Mouse (Mus musculus) forebrain, embryonic 16.5 days (tissue): ENCODE results near the gene Pde12. TPM values are rescaled to one million over a fixed set of nuclear protein-coding genes. Genes with fewer than 3 reads are reported as not detected.
"Not testable (repeated sequence)": the region's sequence is repeated elsewhere in the genome, so short reads cannot be mapped to it uniquely, and the experiment has no call there.

Experiments used
- ATAC-seq: fragments of 200-750 bp; cut with Nextera tagmentation; 2 replicates; pipeline ENCODE4 v1.8.0; 2017; ENCODE audit warnings: mild to moderate bottlenecking, moderate library complexity
- H3K27ac ChIP-seq: fragments of 300-500 bp; sonication (generic); 2 replicates; pipeline ENCODE4 v1.5.1; 2014; ENCODE audit warnings: low read length, control low read depth
- H3K27me3 ChIP-seq: fragments of 300-500 bp; sonication (generic); replicated peaks from 2 replicates; pipeline ENCODE4 v1.6.1; 2014; ENCODE audit warnings: low read length; ENCODE audit not compliant: control insufficient read depth, insufficient read depth
- H3K36me3 ChIP-seq: fragments of 300-500 bp; sonication (generic); 2 replicates; pipeline ENCODE4 v1.6.1; 2014; ENCODE audit not compliant: control insufficient read depth, insufficient read depth
- H3K4me1 ChIP-seq: fragments of 300-500 bp; sonication (generic); replicated peaks from 2 replicates; pipeline ENCODE4 v1.6.1; 2014; ENCODE audit warnings: low read length; ENCODE audit not compliant: control insufficient read depth, insufficient read depth
- H3K4me2 ChIP-seq: fragments of 300-500 bp; sonication (generic); 2 replicates; pipeline ENCODE4 v1.6.1; 2014; ENCODE audit warnings: mild to moderate bottlenecking, low read length, control low read depth
- H3K4me3 ChIP-seq: fragments of 300-500 bp; sonication (generic); replicated peaks from 2 replicates; pipeline ENCODE4 v1.5.1; 2014; ENCODE audit warnings: mild to moderate bottlenecking, low read length, control low read depth
- H3K9ac ChIP-seq: fragments of 300-500 bp; sonication (generic); replicated peaks from 2 replicates; pipeline ENCODE4 v1.6.1; 2014; ENCODE audit warnings: low read depth, low read length, control low read depth
- H3K9me3 ChIP-seq: fragments of 300-500 bp; sonication (generic); 2 replicates; pipeline ENCODE4 v1.6.1; 2016; ENCODE audit warnings: low read length; ENCODE audit not compliant: control insufficient read depth
- WGBS: fragments of 180-500 bp; shearing (Covaris S2); extraction: QIAGEN DNeasy Blood & Tissue Kit; methylation state at CpG from one replicate; pipeline ENCODE4 v1.1.7; 2014; 5-methylcytosine and 5-hydroxymethylcytosine counted together
- polyA plus RNA-seq: library from polyadenylated mRNA; unstranded; fragments of >200 nt; fragmentation: Nextera tagmentation; extraction: Ambion mirVana; gene quantifications from 2 replicates; pipeline ENCODE4 v1.2.1, GENCODE M21; 2015

Pde12 gene
- 12.7 TPM in 2 replicates for polyA plus RNA-seq

DNA sequence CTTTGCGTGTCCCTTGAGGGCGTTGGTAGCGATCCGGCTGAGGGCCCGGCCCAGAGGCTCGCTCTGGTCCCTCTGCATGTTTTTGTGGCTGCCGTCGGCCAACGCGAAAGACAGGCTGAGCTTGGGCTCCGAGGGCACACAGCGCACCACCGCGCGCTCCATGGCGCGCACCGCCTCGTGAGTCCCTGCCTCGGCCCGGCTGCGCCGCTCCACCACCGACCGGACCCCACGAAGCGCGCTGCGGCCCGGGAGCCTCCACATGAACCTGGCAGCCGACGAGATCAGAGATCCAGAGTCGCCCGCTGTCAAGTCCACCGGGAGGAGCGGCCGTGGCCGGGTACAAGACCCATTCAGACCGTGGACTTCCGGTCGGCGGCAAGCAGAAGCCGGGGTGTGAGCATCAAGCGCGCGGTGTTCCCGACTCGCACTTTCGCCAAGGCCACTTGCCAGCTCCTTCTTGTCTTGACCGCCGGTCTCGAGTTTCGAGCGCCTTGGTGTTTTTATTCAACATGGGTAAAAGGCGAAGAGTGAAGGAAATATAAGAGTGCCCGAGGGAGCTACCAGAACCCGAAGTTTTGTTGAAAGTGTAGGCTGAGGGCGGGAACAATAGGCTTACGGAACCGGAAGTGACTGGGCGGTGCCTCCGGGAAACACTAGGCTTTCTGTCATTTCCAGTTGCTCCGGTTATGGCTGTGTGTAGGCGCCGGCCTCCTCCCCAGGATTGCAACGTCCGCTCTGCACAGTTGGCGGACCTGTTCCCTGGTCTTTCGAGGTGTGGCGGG lies at the start of gene Pde12:
TSS of gene Pde12 (minus strand) at position 592 of the 782 bp plus-strand sequence.
- under 1% methylated on average over 68 of the region's 70 CpGs for WGBS
- Histone ChIP-seq H3K27me3 (no peaks in the 10 kb centered on the region; the same call in 1 of the 2 replicates), H3K36me3 (no peaks in the 10 kb centered on the region; the same call in 1 of the 2 replicates), H3K4me3 (peak within 1 kb of the TSS; percentile 97), H3K4me1 (peaks cover 21% of the 10 kb centered on the region), H3K4me2 (peak within 1 kb of the TSS; percentile 90), H3K9ac (peak within 1 kb of the TSS; percentile 85), H3K9me3 (no peaks in the 10 kb centered on the region), H3K27ac (peak within 1 kb of the TSS; percentile 95)
- peak; percentile 96 for ATAC-seq

DNA sequence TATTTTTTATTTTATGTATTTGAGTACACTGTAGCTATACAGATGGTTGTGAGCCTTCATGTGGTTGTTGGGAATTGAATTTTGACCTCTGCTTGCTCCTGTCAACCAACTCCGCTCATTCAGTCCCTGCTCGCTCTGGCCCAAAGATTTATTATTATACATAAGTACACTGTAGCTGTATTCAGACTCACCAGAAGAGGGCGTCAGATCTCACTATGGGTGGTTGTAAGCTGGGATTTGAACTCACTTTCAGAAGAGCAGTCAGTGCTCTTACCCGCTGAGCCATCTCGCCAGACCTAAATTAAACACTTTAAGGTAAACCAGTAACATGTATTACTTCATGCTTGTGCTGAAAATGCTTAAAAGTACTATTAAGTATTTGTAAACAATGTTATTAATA lies 35.6 kb upstream of the Pde12 start:
- H3K9me3 ChIP-seq, H3K4me3 ChIP-seq, H3K4me1 ChIP-seq, H3K4me2 ChIP-seq, H3K27ac ChIP-seq, H3K36me3 ChIP-seq, ATAC-seq, H3K27me3 ChIP-seq, H3K9ac ChIP-seq: not testable (repeated sequence)
- WGBS: 88% methylated on average over 5 of the region's 5 CpGs

DNA sequence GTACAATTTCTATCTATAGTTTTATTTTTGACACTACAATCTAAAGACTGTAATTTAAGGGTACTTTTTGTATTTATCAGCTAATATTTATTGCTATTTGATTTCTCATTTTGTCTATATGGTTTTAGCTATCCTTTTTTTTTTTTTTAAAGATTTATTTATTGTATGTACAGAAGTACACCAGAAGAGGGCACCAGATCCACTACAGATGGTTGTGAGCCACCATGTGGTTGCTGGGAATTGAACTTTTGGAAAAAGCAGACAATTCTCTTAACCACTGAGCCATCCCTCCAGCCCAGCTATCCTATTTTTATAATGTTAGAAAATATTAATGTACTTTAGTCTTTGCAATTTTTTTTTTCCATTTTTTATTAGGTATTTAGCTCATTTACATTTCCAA lies 28.2 kb upstream of the Pde12 start:
- Histone ChIP-seq H3K4me3 (no peak overlapping the region), H3K36me3 (no peaks in the 10 kb centered on the region), H3K4me2 (no peak overlapping the region), H3K9ac (no peak overlapping the region), H3K9me3 (no peaks in the 10 kb centered on the region), H3K27me3 (no peaks in the 10 kb centered on the region), H3K27ac (no peak overlapping the region), H3K4me1 (no peaks in the 10 kb centered on the region)
- ATAC-seq: no peak

DNA sequence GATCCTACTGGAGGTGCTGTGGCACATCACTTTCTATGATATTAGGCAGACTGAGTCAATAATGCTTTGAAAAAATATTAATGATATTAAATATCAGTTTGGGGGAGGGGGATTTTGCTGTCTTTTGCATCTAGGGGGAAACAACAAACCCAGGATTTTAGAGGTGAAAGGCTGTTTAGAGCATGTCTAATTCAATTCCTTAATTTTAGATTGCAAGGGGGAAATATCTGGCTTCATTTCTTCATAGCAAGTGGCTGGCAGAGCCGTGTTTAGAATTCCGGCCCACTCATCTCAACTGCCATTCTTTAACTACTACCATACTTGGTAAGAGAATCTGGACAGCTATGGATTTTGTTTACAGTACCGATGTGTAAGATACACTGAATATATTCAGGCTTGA lies 23.3 kb upstream of the Pde12 start, which contains the start of gene Dnah12:
TSS of gene Dnah12 (plus strand) at position 301 of the 400 bp plus-strand sequence.
- Histone ChIP-seq H3K27me3 (no peaks in the 10 kb centered on the region), H3K9me3 (no peaks in the 10 kb centered on the region), H3K4me2 (no peak within 1 kb of the TSS), H3K4me3 (no peak within 1 kb of the TSS), H3K27ac (no peak within 1 kb of the TSS), H3K9ac (no peak within 1 kb of the TSS), H3K36me3 (no peaks in the 10 kb centered on the region), H3K4me1 (no peaks in the 10 kb centered on the region)
- 94% methylated on average over 3 of the region's 3 CpGs for WGBS
- ATAC-seq: no peak

DNA sequence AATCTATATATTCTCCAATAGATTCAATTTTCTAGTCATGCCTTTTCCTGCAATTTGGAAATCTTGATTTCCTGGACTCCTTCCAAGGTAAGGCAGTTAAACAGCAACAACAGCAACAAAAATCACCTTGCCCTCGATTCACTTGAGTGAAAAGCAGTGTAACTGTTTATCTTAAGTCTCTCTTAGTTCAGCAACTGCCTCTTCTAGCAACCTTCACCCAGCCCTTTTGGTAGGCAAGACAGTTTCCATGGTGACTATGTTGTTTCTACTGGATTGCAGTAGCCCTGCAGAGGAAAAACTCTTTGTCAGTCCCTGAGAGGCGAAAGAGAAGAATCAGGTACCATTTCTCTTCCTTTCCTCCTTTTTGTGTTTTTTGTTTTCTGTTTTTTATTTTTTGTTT lies 21.7 kb upstream of the Pde12 start:
- H3K9ac ChIP-seq: no peak overlapping the region
- no peaks in the 10 kb centered on the region for H3K36me3 ChIP-seq
- ATAC-seq: no peak
- H3K27me3 ChIP-seq: no peaks in the 10 kb centered on the region
- H3K4me1 ChIP-seq: no peaks in the 10 kb centered on the region
- H3K4me2 ChIP-seq: no peak overlapping the region
- WGBS: 58% methylated on average over 2 of the region's 2 CpGs
- H3K27ac ChIP-seq: no peak overlapping the region
- no peak overlapping the region for H3K4me3 ChIP-seq
- H3K9me3 ChIP-seq: no peaks in the 10 kb centered on the region

DNA sequence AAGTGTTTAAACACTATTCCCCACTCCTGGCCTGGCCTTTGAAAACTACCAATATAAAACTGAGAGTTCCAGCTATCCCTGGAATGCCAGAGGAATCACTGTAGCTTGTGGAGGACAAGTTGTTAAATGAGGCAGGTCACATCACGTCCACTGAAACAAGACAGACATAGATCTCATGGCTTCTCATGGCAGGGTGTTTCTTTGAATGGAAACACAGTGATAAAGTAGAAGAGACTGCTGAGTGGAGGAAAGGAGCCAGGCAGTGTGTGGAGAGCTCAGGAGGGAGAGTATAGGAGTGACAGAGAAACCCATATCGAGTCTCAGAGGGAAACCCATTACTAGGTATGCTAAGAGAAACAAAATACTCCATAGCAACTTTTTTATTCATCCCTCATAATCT lies 21.0 kb upstream of the Pde12 start:
- no peak overlapping the region for H3K4me3 ChIP-seq
- H3K27ac ChIP-seq: no peak overlapping the region
- H3K36me3 ChIP-seq: no peaks in the 10 kb centered on the region
- H3K27me3 ChIP-seq: no peaks in the 10 kb centered on the region
- WGBS: 73% methylated on average over 2 of the region's 2 CpGs
- no peaks in the 10 kb centered on the region for H3K9me3 ChIP-seq
- no peaks in the 10 kb centered on the region for H3K4me1 ChIP-seq
- ATAC-seq: no peak
- H3K9ac ChIP-seq: no peak overlapping the region
- no peak overlapping the region for H3K4me2 ChIP-seq

DNA sequence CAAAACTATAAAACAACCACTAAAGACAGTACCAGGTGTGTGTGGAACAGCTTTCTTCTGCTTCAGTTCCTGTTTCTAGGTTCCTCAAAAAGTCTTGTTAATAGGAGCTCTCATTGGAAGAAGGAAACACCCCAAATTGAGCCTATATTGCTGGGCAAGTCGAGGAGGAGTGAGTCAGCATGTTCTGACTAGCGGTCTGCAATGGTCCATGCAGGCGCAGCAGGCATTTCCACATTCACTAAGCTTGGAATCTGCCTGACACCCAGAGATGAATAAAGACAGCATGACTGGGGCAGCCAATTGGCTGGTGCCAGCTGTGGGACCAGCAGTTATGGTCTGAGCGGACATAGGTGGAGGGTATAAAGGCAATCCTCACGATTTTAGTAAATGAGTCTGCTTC lies 6.1 kb upstream of the Pde12 start:
- no peak for ATAC-seq
- no peak overlapping the region for H3K4me3 ChIP-seq
- peaks cover 4% of the 10 kb centered on the region; the same call in 1 of the 2 replicates for H3K27me3 ChIP-seq
- H3K27ac ChIP-seq: no peak overlapping the region
- no peak overlapping the region for H3K4me2 ChIP-seq
- WGBS: 86% methylated on average over 5 of the region's 5 CpGs
- no peaks in the 10 kb centered on the region for H3K4me1 ChIP-seq
- H3K36me3 ChIP-seq: no peaks in the 10 kb centered on the region
- no peak overlapping the region for H3K9ac ChIP-seq
- H3K9me3 ChIP-seq: no peaks in the 10 kb centered on the region

DNA sequence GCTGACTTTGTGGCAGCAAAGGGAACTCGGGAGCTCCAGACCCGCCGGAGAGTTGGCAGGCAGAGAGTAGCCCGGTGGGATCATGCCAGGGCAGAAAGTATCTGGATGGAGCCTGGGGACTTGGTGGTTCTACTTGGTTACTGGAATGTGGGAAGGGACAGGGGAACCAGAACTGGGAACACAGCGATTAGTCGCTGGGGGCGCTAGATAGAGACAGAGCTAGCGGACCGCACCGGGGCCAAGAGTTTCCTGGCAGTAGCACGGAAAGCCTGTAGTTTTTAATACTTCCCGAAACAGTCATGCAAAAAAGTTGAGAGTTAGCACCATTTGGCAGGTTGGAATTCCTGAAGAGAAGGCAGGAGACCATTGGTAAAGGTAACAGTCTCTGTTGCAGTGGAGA lies 5.7 kb upstream of the Pde12 start:
- ATAC-seq: no peak
- no peak overlapping the region for H3K9ac ChIP-seq
- H3K4me1 ChIP-seq: peaks cover 3% of the 10 kb centered on the region; the same call in 1 of the 2 replicates
- no peak overlapping the region for H3K4me2 ChIP-seq
- H3K27ac ChIP-seq: no peak overlapping the region
- H3K4me3 ChIP-seq: no peak overlapping the region
- peaks cover 4% of the 10 kb centered on the region; the same call in 1 of the 2 replicates for H3K27me3 ChIP-seq
- no peaks in the 10 kb centered on the region for H3K9me3 ChIP-seq
- WGBS: 23% methylated on average over 12 of the region's 12 CpGs
- H3K36me3 ChIP-seq: no peaks in the 10 kb centered on the region

DNA sequence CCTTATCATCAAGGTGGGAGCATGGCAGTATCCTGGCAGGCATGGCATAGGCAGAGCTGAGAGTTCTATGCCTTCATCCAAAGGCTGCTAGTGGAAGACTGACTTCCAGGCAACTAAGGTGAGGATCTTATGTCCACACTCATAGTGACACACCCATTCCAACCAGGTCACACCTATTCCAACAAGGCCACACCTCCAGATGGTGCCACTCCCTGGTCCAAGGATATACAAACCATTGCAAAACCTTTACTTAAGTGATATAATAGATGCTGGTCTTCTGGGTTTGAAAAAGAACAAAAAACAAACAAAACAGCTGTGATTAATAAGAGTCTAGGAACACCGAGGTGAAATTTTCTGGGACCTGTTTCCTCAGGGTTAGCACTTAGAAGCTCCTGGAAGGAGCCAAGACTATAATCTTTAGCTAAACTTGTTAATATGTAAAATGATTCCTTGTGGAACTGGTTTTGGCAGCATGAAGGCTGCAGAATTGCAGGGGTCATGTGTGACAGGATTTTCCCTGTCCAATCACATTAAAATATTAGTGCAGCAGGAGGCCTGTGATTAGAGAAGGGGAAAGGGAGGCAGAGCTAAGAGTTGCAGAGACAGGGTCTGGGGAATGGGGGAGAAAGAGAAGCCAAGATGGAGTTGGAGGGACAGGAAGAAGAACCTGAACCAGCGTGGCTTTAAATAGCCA lies 4.9 kb upstream of the Pde12 start:
- WGBS: 91% methylated on average over 2 of the region's 2 CpGs
- H3K4me3 ChIP-seq, H3K9me3 ChIP-seq, H3K36me3 ChIP-seq, H3K27ac ChIP-seq, H3K27me3 ChIP-seq, ATAC-seq, H3K9ac ChIP-seq, H3K4me1 ChIP-seq, H3K4me2 ChIP-seq: not testable (repeated sequence)
